In the genomic region with DNA sequence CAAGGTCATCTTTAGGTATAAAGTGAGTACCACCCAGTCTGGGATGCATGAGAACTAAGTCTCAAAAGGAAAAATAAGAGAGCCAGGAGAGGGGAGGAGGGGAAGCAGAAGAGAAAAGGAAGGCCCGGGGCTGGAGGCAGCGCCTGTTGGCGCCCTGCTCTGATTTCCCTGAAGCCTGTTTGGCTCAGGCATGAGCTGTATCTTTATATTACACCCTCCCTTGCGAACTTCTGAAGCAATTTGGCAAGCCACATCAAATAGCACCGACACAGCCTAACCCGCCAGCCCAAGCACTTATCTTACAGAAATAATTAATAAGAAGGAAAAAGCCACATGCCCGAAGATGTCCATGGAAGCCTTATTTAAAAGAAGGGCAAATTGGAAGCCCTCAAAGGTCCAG, we compare ENCODE assay signal across 19 mouse cellular contexts.
"Had no signal": no experiment of that assay in that cellular context is flagged by ENCODE, and none has a peak within 500 bp of the region (broad histone marks: within the 10 kb centered on the region; RNA-seq: fewer than 3 reads in every experiment).

No protein-coding gene starts in this region.

- H3K9me3 ChIP-seq: midbrain, embryonic 10.5 days; midbrain, embryonic 12.5 days; neural tube, embryonic 13.5 days; neural tube, embryonic 15.5 days; stomach, embryonic 15.5 days had no signal

- H3K36me3 ChIP-seq: midbrain, embryonic 10.5 days; midbrain, embryonic 12.5 days; neural tube, embryonic 13.5 days; neural tube, embryonic 15.5 days; stomach, embryonic 15.5 days had no signal

- H3K27me3 ChIP-seq: neural tube, embryonic 13.5 days; neural tube, embryonic 15.5 days; stomach, embryonic 15.5 days had no signal

- H3K4me3 ChIP-seq: midbrain, embryonic 10.5 days; midbrain, embryonic 12.5 days; myocyte; neural tube, embryonic 13.5 days; neural tube, embryonic 15.5 days; stomach, embryonic 15.5 days had no signal

- H3K4me1 ChIP-seq: midbrain, embryonic 12.5 days; neural tube, embryonic 15.5 days; stomach, embryonic 15.5 days had no signal

- DNase-seq: lung, adult 18-20 months; lung, embryonic 14.5 days; lung, postnatal 10 days; lung, postnatal 4 days; midbrain, embryonic 14.5 days; retina, postnatal 1 day; right cerebral cortex, adult 18-20 months; right cerebral cortex, postnatal 25 days; right cerebral cortex, postnatal 4 days; thymus, adult 2 months; thymus, postnatal 25 days; thymus, postnatal 4 days had no signal

- H3K27ac ChIP-seq: midbrain, embryonic 10.5 days; midbrain, embryonic 12.5 days; neural tube, embryonic 13.5 days; neural tube, embryonic 15.5 days; stomach, embryonic 15.5 days; stomach, postnatal 0 days had no signal
